8 mouse cellular contexts compared by ENCODE assay signal in genomic region chrX:53976273-53977135, GRCm38 (mm10).
DNase-seq lines count a peak whose midpoint lies in the region; ATAC-seq and TF ChIP-seq lines count a peak whose summit lies in the region.

No protein-coding gene starts in this region.

- no peak overlapping the region for H3K27ac ChIP-seq in kidney, postnatal 0 days
- no peak overlapping the region for H3K27ac ChIP-seq in forebrain, embryonic 10.5 days
- no peak overlapping the region for H3K27ac ChIP-seq in limb, embryonic 13.5 days

- peak overlapping the region; percentile 56 for H3K4me2 ChIP-seq in kidney, postnatal 0 days (ENCODE audit: low read length)
- H3K4me2 ChIP-seq in limb, embryonic 13.5 days (replicated peaks): peak overlapping the region; percentile 73

- 28% methylated on average over 36 of the region's 42 CpGs for WGBS in kidney, postnatal 0 days
- WGBS in forebrain, embryonic 10.5 days: 20% methylated on average over 38 of the region's 42 CpGs
- WGBS in limb, embryonic 13.5 days: 16% methylated on average over 42 of the region's 42 CpGs

- no peak for ATAC-seq in kidney, postnatal 0 days (replicated peaks; ENCODE audit: low FRiP score, low read depth)
- no peak for ATAC-seq in limb, embryonic 13.5 days (ENCODE audit: low FRiP score, low read depth)
- no peak for ATAC-seq in inflammation-experienced regulatory T-cells, adult 6 months

- peak overlapping the region; percentile 22 for H3K4me3 ChIP-seq in kidney, postnatal 0 days (replicated peaks; ENCODE audit: low read depth, low read length)
- H3K4me3 ChIP-seq in forebrain, embryonic 10.5 days: peak overlapping the region; percentile 50
- peak overlapping the region; percentile 42 for H3K4me3 ChIP-seq in limb, embryonic 13.5 days

- no peaks in the 10 kb centered on the region for H3K4me1 ChIP-seq in kidney, postnatal 0 days (replicated peaks; ENCODE audit: insufficient read depth, low read length)
- 0 out of 2 replicates have a peak, but pooled peaks cover 2% of the 10 kb centered on the region for H3K4me1 ChIP-seq in forebrain, embryonic 10.5 days
- no peaks in the 10 kb centered on the region for H3K4me1 ChIP-seq in limb, embryonic 13.5 days

- H3K36me3 ChIP-seq in kidney, postnatal 0 days (ENCODE audit: insufficient read depth, low read length): no peaks in the 10 kb centered on the region
- H3K36me3 ChIP-seq in forebrain, embryonic 10.5 days (replicated peaks): no peaks in the 10 kb centered on the region
- no peaks in the 10 kb centered on the region for H3K36me3 ChIP-seq in limb, embryonic 13.5 days

- H3K9me3 ChIP-seq in kidney, postnatal 0 days (replicated peaks; ENCODE audit: low read length): no peaks in the 10 kb centered on the region
- no peaks in the 10 kb centered on the region; the same call in 1 of the 2 replicates for H3K9me3 ChIP-seq in forebrain, embryonic 10.5 days
- H3K9me3 ChIP-seq in limb, embryonic 13.5 days: no peaks in the 10 kb centered on the region

- TF ChIP-seq CTCF in kidney, postnatal 0 days (IDR thresholded peaks at IDR 0.05; ENCODE audit: low read depth): no peak

- no peak for DNase-seq in kidney, postnatal 0 days (ENCODE audit: low spot score)
- DNase-seq in kidney, adult 8-10 months: no peak
- DNase-seq in forebrain, embryonic 10.5 days (ENCODE audit: extremely low spot score, low spot score): peak; percentile 19
- peak; percentile 21 for DNase-seq in retina, embryonic 14.5 days (ENCODE audit: low spot score)
- no peak for DNase-seq in adrenal gland, postnatal 4 days (ENCODE audit: low spot score in 2 of 2)
- no peak for DNase-seq in B cell, adult 2 months

- H3K27me3 ChIP-seq in kidney, postnatal 0 days (ENCODE audit: insufficient read depth, low read length): no peaks in the 10 kb centered on the region
- peaks cover 35% of the 10 kb centered on the region for H3K27me3 ChIP-seq in forebrain, embryonic 10.5 days (ENCODE audit: poor library complexity, severe bottlenecking)
- H3K27me3 ChIP-seq in limb, embryonic 13.5 days: peaks cover 12% of the 10 kb centered on the region; the same call in 1 of the 2 replicates

- no peak overlapping the region for H3K9ac ChIP-seq in kidney, postnatal 0 days (ENCODE audit: low read depth, low read length)
- H3K9ac ChIP-seq in limb, embryonic 13.5 days: no peak overlapping the region; the same call in 1 of the 2 replicates

Comparison
In these comparisons a context has a peak if more than half of its experiments do, and no peak if none do; other contexts are left out.
1. DNase-seq: peak in forebrain, embryonic 10.5 days (single experiment) and retina, embryonic 14.5 days (single experiment); none in kidney, postnatal 0 days (single experiment), kidney, adult 8-10 months (0 of 2), adrenal gland, postnatal 4 days (0 of 2) and B cell, adult 2 months (0 of 2).
2. Peak in every context shown above with its lines, with median percentiles within 50 percentile points of each other: H3K4me3 ChIP-seq.